Mouse (Mus musculus) frontal cortex, postnatal 36 days (tissue): Measurements from ENCODE around the gene Zfp512b.

ENCODE experiments used
- DNase-seq, 2 experiments: peaks; one replicate each; pipeline ENCODE4 v3.0.0; 2022; ENCODE audit warnings: low spot score in 2 of 2

Zfp512b gene

GRCm38 (mm10) chr2:181592231-181593041 is at the start of gene Zfp512b:
Zfp512b (minus strand) TSS chr2:181592803.
- peak; percentile 66 to 71 for DNase-seq

GRCm38 (mm10) chr2:181635865-181636264 is 43.3 kb upstream of the Zfp512b start:
- no peak for DNase-seq

DNA sequence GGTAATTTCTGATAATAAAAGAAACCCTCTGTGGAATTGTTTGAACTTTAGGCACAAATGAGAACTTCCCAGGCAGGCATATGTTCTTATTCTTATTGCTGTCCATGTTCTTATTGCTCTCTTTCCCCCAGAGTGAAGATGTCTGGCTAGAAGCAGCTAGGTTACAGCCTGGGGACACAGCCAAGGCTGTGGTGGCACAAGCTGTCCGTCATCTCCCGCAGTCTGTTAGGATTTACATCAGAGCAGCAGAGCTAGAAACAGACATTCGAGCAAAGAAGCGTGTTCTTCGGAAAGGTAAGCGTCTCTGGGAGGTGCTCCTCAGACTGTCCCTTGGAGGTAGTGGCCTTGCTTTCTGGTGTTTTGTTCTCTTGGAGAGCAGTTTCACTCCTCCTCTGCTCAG is 40.0 kb upstream of the Zfp512b start:
- DNase-seq: no peak

GRCm38 (mm10) chr2:181628471-181628870 is 35.9 kb upstream of the Zfp512b start:
- DNase-seq: no peak

DNA sequence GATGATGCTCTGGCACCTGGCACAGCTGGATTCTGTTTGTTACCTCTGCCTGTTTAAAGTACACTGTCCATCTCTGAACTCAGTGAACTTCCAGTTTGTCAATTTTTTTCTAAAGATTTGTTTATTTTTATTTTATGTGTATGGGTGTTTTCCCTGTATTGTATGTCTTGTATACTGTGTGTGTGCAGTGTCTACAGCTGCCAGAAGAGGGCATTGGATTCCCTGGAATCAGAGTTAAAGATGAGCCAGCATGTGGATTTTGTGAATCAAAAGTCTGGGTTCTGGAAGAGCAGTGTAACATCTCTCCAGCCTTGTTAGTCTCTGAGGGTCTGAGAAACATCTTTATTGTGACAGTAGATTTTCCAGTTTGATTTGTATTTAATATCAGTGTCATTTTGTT is 30.8 kb upstream of the Zfp512b start:
- DNase-seq: no peak

GRCm38 (mm10) chr2:181618761-181619495 is 26.3 kb upstream of the Zfp512b start:
- no peak for DNase-seq

- no peak for DNase-seq
Measured at GRCm38 (mm10) chr2:181602367-181602766, 9.8 kb upstream of the Zfp512b start.

DNA sequence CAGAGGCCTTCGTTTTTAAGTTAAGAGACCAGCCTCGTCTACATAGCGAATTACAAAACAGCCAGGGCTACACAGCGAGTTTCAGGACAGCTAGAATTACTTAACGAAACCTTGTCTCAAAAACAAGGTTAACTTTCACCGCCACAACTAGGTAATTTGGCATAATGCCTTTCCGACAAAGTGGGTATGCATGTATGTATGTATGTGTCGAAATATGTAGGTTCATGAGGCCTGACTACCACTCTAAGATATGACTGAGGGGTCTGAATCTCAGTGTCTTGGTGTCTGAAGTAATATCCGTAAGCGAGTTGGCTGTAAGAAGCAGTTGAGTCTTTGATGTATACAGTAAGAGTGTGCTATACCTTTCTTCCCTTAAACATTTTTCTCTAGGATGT is 9.1 kb upstream of the Zfp512b start:
- no peak for DNase-seq

DNA sequence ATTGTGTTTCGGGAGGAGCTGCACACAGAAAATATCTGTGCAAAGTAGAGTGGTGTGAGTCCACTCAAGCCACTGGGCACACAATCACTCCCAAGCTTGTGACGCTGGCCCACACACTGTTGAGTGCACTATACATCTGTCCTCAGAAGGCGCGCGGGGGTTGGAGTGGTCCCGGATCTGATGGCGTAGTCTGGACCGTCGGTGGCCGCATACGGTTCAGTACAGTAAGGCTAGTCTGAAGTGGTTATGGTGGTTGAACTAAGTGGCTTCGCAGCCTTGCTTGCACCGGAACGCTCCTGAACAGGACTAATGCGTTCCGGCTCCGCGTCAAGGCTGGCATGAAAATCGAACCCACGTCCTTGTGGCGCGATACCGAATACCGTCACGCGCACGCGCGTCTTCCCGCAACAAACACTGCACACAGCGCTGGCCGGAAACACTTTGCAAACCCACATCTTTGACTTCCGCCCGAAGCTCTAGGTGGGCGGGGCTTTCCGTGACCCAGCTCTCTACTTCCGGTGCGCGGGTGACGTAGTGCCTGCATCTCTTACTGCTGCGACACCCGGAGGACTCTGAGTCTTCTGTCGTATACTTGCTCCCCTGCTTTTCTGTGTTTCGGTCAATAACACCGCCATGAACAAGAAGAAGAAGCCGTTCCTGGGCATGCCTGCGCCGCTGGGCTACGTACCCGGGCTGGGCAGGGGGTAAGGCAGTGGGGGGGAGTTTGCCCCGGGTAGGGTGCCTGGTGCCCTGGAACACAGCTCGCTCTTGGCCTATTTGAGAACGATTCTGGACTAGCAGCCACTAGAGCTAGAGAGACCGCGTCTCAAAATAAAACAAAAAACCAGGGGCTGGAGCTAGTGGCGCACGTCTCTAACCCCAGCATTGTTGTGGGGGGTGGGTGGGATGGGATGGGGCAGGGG is 8.5 kb upstream of the Zfp512b start:
- peak; percentile 96 to 99 for DNase-seq

GRCm38 (mm10) chr2:181600226-181600758 is 7.7 kb upstream of the Zfp512b start:
- peak; percentile 48 to 56 for DNase-seq

DNA sequence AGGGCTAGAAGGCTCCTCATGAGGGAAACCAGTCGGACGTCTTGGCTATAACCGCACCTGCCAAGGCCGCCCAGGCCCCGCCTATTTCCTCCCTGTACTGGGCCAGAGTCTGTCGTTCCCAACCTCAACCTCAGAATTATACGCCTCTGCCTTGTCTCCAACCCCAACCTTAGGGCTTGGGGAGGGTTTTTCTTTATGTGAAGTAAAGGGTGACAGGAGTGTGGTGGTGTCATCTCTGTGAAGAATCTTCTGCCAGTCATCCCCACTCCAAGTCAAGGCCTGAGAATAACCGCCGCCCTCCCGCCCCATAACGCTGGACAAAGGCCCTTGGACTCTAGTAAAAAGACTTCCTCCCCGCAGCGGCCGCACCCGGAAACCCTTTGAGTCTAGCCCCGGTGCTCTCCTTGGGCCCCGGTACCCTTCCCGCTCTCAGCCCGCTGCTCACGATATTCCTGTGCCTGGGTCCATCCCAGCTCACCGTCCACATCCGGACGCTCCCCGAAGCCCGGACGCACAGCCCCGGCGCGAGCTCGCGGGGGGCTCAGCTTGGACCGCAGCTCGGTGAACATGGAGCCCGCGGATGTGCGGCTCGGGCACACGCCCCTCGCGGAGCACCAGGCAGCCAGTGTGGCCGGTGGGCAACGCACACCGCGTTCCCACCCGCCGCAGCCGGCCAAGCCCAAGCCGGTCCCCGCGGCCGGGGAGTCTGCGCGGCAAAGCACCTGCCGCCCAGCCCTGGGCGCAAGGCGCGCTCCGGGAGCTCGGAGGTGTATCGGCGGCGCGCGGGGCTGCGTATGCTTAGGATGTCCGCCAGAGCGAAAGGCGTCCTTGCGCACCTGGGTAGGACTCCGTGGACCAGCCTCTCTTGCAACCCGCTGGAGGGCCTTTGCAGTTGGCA is 6.1 kb upstream of the Zfp512b start, which contains the start of gene Samd10:
Samd10 (minus strand) TSS at position 759 of the 898 bp plus-strand sequence.
- DNase-seq: peak; percentile 59 to 73

DNA sequence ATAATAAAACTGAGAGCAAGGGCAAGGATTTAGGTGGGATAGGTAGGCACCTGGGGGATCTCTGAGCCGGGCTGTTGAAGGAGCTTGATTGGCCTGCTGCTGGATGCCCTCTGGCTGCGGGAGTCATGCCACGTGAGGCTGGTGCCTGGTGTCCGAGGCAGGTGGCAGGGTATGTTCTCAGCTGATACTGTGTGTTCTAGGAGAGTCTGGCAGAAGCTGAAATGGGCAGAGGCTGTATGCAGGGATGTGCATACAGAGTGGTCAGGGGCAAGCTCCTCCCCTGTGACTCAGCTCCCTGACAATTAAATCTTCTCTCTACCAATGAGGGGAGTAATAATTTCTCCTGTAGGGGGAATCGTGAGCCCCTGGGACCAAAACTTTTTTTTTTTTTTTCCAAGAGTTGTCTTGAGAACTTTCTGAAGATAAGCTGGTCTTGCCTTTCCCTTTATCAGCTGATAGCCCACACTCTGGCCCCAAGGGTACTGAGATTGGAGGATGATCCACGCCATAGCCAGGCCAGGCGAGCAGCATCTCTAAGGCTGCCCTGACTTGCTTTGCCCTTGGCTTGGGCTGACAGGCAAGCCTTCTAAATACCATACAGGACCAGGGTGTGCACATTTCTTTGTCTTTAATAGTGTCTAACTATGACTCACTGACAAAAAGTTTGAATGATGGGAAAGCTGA is 4.9 kb upstream of the Zfp512b start:
- DNase-seq: no peak

GRCm38 (mm10) chr2:181596221-181596960 is 3.8 kb upstream of the Zfp512b start:
- DNase-seq: no peak

DNA sequence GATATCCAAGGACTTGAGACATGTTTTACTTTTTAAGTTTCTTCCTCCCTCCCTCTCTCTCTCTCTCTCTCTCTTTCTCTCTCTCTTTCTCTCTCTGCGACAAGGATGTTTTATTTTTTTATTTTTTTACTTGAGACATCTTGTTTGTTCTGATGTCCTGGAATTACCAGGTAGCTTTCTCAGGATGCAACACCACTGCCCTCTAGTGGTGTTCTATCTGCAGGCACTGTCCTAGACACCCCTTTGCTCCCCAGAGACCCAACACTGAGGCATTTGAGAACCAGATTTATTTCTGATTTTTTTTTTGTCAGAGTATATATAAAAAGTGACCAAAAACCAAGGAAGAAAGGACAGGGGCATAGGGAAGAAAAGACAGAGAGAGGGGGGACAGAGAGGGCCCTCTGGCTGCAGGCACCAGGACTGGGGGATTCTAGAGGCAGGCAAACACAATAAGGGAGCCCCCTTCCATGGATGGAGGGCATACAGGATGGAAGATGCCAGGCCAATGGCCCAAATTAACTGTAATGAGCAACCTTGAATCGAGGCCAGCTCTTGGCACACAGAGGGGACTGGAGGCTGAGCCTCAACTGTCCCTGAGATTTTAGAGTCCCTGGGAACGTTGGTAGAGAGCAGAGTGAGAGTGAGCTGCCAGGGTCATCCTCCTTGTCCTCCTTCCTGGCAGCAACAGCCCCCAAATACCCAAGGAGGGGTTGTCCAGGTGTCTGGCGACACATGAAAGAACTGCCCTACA is 2.5 kb upstream of the Zfp512b start:
- DNase-seq: peak in 1 of 2 experiments; percentile 52

GRCm38 (mm10) chr2:181593937-181594336 is 1.3 kb upstream of the Zfp512b start:
- DNase-seq: no peak

DNA sequence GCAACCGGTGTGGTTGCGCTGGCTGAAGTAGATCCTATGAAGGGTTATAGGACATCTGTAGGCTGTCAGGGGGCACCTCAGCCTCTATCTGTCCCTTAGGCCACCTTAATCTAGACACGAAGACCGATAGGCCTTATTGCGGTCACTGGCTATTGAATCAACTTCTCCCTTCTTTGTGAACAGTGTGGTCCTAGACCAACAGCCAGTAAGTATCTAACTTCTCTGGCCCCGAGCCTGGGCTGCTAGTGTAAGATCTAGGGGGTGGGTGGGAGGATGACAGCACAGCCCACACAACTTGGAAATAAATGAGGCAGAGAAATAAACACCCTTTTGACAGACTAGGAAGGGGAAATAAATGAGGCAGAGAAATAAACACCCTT is 429 bp upstream of the Zfp512b start:
- peak in 1 of 2 experiments; percentile 43 for DNase-seq

GRCm38 (mm10) chr2:181591528-181592085 is 996 bp downstream of the Zfp512b start, which contains the start of gene Prpf6:
Prpf6 (plus strand) TSS chr2:181591868.
- DNase-seq: no peak

GRCm38 (mm10) chr2:181590471-181590870 is 2.1 kb downstream of the Zfp512b start:
- DNase-seq: no peak
